Mouse (Mus musculus) forebrain, embryonic 10.5 days (tissue): ENCODE data around the gene Uroc1. TPM values are rescaled to one million over a fixed set of nuclear protein-coding genes. Genes with fewer than 3 reads are reported as not detected.

ENCODE experiments used
- DNase-seq: peaks from one replicate; pipeline ENCODE4 v3.0.0-alpha.2; 2017; ENCODE audit warnings: low spot score; ENCODE audit errors: extremely low spot score
- H3K27ac ChIP-seq: fragments of 300-500 bp; sonication (generic); 2 replicates; pipeline ENCODE4 v1.5.1; 2016; ENCODE audit warnings: mild to moderate bottlenecking
- H3K27me3 ChIP-seq: fragments of 300-500 bp; sonication (generic); 2 replicates; pipeline ENCODE4 v1.6.1; 2016; ENCODE audit warnings: mild to moderate bottlenecking; ENCODE audit not compliant: poor library complexity, severe bottlenecking
- H3K36me3 ChIP-seq: fragments of 300-500 bp; sonication (generic); replicated peaks from 2 replicates; pipeline ENCODE4 v1.6.1; 2016; ENCODE audit warnings: mild to moderate bottlenecking, moderate library complexity
- H3K4me1 ChIP-seq: fragments of 300-500 bp; sonication (generic); 2 replicates; pipeline ENCODE4 v1.6.1; 2016
- H3K4me3 ChIP-seq: fragments of 300-500 bp; sonication (generic); 2 replicates; pipeline ENCODE4 v1.5.1; 2016; ENCODE audit warnings: mild to moderate bottlenecking, moderate library complexity
- H3K9me3 ChIP-seq: fragments of 300-500 bp; sonication (generic); 2 replicates; pipeline ENCODE4 v1.6.1; 2016; ENCODE audit warnings: mild to moderate bottlenecking, moderate library complexity
- WGBS: fragments of 180-500 bp; shearing (Covaris S2); methylation state at CpG from one replicate; pipeline ENCODE4 v1.1.7; 2016; 5-methylcytosine and 5-hydroxymethylcytosine counted together
- polyA plus RNA-seq: library from polyadenylated mRNA; unstranded; fragments of >200 nt; fragmentation: Nextera tagmentation; extraction: Ambion mirVana; gene quantifications from 2 replicates; pipeline ENCODE4 v1.2.1, GENCODE M21; 2016

Gene Uroc1
- not detected in 2 replicates for polyA plus RNA-seq

GRCm38 (mm10) chr6:90332561-90333425 is at the start of gene Uroc1:
Gene Uroc1, plus strand, starts transcription at chr6:90333284.
- H3K4me3 ChIP-seq: no peak within 1 kb of the TSS
- H3K27ac ChIP-seq: no peak within 1 kb of the TSS
- H3K9me3 ChIP-seq: no peaks in the 10 kb centered on the region
- H3K4me1 ChIP-seq: no peaks in the 10 kb centered on the region
- no peaks in the 10 kb centered on the region for H3K27me3 ChIP-seq
- no peak for DNase-seq
- 85% methylated on average over 7 of the region's 7 CpGs for WGBS
- H3K36me3 ChIP-seq: no peaks in the 10 kb centered on the region

DNA sequence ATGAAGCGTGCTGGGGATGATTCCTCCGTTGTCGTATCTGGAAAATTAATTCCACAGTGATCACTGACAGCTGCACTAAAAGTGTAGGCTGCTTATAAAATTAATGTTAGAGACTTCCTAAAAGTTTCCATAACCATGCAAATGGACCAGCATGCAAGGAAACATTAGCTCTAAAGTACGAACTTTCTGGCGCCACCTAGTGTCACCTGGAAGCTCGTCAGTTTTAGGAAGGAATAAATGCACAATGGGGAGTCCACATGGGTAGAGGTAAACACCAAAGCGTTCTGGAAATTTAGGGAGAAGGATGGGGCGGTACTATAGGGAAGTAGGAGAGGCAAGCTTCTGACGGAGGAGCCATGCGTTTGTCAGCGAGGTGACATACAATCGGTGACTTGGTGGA is 44.8 kb upstream of the Uroc1 start:
- DNase-seq: no peak
- Histone ChIP-seq H3K4me1 (no peaks in the 10 kb centered on the region), H3K4me3 (no peak overlapping the region), H3K27me3 (no peaks in the 10 kb centered on the region), H3K9me3 (peaks cover 28% of the 10 kb centered on the region), H3K27ac (no peak overlapping the region), H3K36me3 (no peaks in the 10 kb centered on the region)
- 57% methylated on average over 12 of the region's 12 CpGs for WGBS

DNA sequence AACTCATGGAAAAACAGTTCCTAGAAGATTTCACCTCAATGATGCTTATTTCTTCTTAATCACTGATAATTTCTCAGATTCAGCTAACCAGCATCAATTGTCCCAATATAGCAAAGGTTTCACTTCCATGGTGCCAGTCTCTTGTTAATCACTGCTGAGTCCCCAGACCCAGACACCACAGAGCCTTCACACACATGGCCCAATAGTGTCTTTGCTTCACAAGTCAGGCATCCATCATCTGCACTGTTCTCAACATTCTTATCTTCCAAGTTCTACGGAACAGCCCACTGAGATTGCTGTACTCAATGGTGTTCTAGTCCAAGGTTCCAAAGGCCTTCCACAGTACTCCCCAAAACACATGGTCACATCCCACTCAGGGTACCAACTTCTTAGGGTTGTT is 32.2 kb upstream of the Uroc1 start, which contains the start of gene BC048671:
Gene BC048671, plus strand, starts transcription at position 301 of the 400 bp plus-strand sequence.
- Histone ChIP-seq H3K4me1 (no peaks in the 10 kb centered on the region), H3K4me3 (no peak within 1 kb of the TSS), H3K36me3 (no peaks in the 10 kb centered on the region), H3K27me3 (no peaks in the 10 kb centered on the region), H3K27ac (no peak within 1 kb of the TSS), H3K9me3 (peaks cover 11% of the 10 kb centered on the region)
- 91% methylated on average over 1 of the region's 1 CpGs for WGBS
- peak; percentile 6 for DNase-seq

- 85% methylated on average over 6 of the region's 6 CpGs for WGBS
- Histone ChIP-seq H3K4me3 (no peak overlapping the region), H3K27me3 (no peaks in the 10 kb centered on the region), H3K4me1 (no peaks in the 10 kb centered on the region), H3K27ac (no peak overlapping the region), H3K9me3 (peaks cover 28% of the 10 kb centered on the region), H3K36me3 (no peaks in the 10 kb centered on the region)
- peak; percentile 3 for DNase-seq
Observed at GRCm38 (mm10) chr6:90306315-90306975, 26.6 kb upstream of the Uroc1 start.

- Histone ChIP-seq H3K36me3 (no peaks in the 10 kb centered on the region), H3K4me3 (no peak overlapping the region), H3K9me3 (peaks cover 29% of the 10 kb centered on the region), H3K27me3 (no peaks in the 10 kb centered on the region), H3K27ac (no peak overlapping the region), H3K4me1 (no peaks in the 10 kb centered on the region)
- no peak for DNase-seq
- WGBS: 89% methylated on average over 87 of the region's 87 CpGs
Observed at GRCm38 (mm10) chr6:90308839-90309778, 24.0 kb upstream of the Uroc1 start.

- no peak for DNase-seq
- Histone ChIP-seq H3K9me3 (peaks cover 21% of the 10 kb centered on the region), H3K27me3 (no peaks in the 10 kb centered on the region), H3K4me3 (no peak overlapping the region), H3K4me1 (no peaks in the 10 kb centered on the region), H3K27ac (no peak overlapping the region), H3K36me3 (no peaks in the 10 kb centered on the region)
- 87% methylated on average over 5 of the region's 5 CpGs for WGBS
Observed at GRCm38 (mm10) chr6:90315961-90316360, 17.1 kb upstream of the Uroc1 start.

GRCm38 (mm10) chr6:90317510-90318258 is 15.4 kb upstream of the Uroc1 start:
- Histone ChIP-seq H3K4me1 (no peaks in the 10 kb centered on the region), H3K9me3 (peaks cover 8% of the 10 kb centered on the region; the same call in 1 of the 2 replicates), H3K27me3 (no peaks in the 10 kb centered on the region), H3K36me3 (no peaks in the 10 kb centered on the region), H3K4me3 (no peak overlapping the region), H3K27ac (no peak overlapping the region)
- 93% methylated on average over 2 of the region's 2 CpGs for WGBS
- no peak for DNase-seq

DNA sequence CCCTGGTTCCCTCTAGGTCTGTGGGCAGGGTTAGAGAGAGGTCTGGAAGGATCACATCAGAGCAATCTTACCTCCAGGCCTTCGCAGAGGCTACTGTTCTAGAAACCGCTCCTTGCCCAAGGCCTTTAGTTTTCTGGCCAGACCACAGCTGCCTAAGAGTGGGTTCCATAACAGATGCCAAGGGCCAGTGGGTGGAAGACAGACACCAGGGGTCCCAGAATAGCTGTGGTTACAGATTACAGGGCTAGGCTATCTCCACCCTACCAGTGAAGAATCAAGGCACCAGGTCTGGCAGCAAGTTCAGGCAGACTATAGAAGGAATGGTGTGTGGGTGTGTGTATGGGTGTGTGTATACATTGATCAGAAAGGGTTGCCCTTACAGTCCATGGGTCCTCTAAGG is 14.1 kb upstream of the Uroc1 start:
- Histone ChIP-seq H3K4me3 (no peak overlapping the region), H3K27me3 (peaks cover 4% of the 10 kb centered on the region; the same call in 1 of the 2 replicates), H3K36me3 (no peaks in the 10 kb centered on the region), H3K4me1 (no peaks in the 10 kb centered on the region), H3K27ac (no peak overlapping the region), H3K9me3 (peaks cover 8% of the 10 kb centered on the region; the same call in 1 of the 2 replicates)
- WGBS: 94% methylated on average over 2 of the region's 2 CpGs
- no peak for DNase-seq

- no peaks in the 10 kb centered on the region for H3K36me3 ChIP-seq
- no peak overlapping the region for H3K27ac ChIP-seq
- no peak overlapping the region for H3K4me3 ChIP-seq
- H3K4me1 ChIP-seq: no peaks in the 10 kb centered on the region; the same call in 1 of the 2 replicates
- H3K9me3 ChIP-seq: peaks cover 8% of the 10 kb centered on the region; the same call in 1 of the 2 replicates
- no peak for DNase-seq
- 83% methylated on average over 7 of the region's 7 CpGs for WGBS
- peaks cover 10% of the 10 kb centered on the region; the same call in 1 of the 2 replicates for H3K27me3 ChIP-seq
Observed at GRCm38 (mm10) chr6:90319475-90320191, 13.5 kb upstream of the Uroc1 start.

DNA sequence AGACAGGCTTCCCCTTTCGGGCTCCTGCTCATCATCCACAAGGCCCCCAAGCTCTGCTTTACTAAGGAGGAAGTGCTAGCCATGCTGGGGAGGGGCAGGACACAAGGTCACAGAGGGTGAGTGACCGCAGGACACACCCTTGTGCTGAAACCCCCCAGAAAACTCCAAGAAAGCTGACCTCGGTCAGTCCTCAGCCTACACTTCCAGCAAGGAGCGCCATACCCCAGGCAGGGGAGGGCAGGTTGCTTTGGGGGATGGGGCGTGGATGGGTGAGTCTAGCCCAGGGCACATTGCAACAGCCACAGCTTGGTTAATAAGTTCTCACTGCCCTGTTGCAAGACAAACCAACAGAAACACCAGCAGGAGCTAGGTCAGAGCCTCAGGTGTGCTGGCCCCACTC is 12.7 kb upstream of the Uroc1 start:
- WGBS: 86% methylated on average over 5 of the region's 5 CpGs
- H3K27me3 ChIP-seq: peaks cover 18% of the 10 kb centered on the region
- peaks cover 8% of the 10 kb centered on the region; the same call in 1 of the 2 replicates for H3K9me3 ChIP-seq
- H3K36me3 ChIP-seq: no peaks in the 10 kb centered on the region
- H3K27ac ChIP-seq: no peak overlapping the region
- no peak overlapping the region for H3K4me3 ChIP-seq
- no peak for DNase-seq
- H3K4me1 ChIP-seq: peaks cover 8% of the 10 kb centered on the region

DNA sequence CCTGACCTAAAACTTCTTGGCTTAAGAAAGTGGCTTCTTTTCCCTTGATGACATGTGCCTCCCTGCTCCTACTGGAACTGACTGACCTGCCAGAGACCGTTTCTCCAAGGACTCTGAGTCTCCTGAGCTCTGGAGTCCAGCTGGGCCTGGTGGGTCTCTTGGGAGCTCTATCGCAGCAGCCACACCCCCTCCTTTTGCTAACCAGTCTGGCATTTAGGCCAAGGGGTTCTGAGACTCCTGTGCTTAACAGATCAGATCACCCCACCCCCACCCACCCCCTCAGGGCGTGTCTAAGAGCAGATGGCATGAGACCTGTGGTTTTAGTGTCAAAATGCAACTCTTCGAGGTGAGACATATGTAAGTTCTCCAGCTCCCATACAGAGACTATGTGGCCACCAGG is 11.3 kb upstream of the Uroc1 start:
- Histone ChIP-seq H3K27me3 (peaks cover 24% of the 10 kb centered on the region), H3K4me3 (no peak overlapping the region), H3K4me1 (peaks cover 8% of the 10 kb centered on the region), H3K27ac (no peak overlapping the region), H3K36me3 (no peaks in the 10 kb centered on the region), H3K9me3 (no peaks in the 10 kb centered on the region; the same call in 1 of the 2 replicates)
- DNase-seq: no peak
- WGBS: 59% methylated on average over 4 of the region's 4 CpGs
